Mouse (Mus musculus) neutrophil, adult 65 days (primary cell): Measurements from ENCODE around the gene Polm. TPM values are rescaled to one million over a fixed set of nuclear protein-coding genes. Genes with fewer than 3 reads are reported as not detected.

Source experiments
- total RNA-seq: library from RNA; stranded (reverse); gene quantifications from 2 replicates; pipeline ENCODE4 v1.2.4, GENCODE M21; 2023

Polm gene
- 27.7 and 31.5 TPM in 2 replicates for total RNA-seq

GRCm38 (mm10) chr11:5837251-5838246, at the start of gene Polm:
Gene Polm (minus strand): TSS chr11:5838016.

GRCm38 (mm10) chr11:5877921-5878526, 40.2 kb upstream of the Polm start, which contains the start of gene Pold2:
Gene Pold2 (minus strand): TSS chr11:5878292.

GRCm38 (mm10) chr11:5861678-5862393, 24.0 kb upstream of the Polm start, which contains the start of gene Aebp1:
Gene Aebp1 (plus strand): TSS chr11:5861947.

GRCm38 (mm10) chr11:5803551-5803981, 34.2 kb downstream of the Polm start, which contains the start of gene Pgam2:
Gene Pgam2 (minus strand): TSS chr11:5803733.

DNA sequence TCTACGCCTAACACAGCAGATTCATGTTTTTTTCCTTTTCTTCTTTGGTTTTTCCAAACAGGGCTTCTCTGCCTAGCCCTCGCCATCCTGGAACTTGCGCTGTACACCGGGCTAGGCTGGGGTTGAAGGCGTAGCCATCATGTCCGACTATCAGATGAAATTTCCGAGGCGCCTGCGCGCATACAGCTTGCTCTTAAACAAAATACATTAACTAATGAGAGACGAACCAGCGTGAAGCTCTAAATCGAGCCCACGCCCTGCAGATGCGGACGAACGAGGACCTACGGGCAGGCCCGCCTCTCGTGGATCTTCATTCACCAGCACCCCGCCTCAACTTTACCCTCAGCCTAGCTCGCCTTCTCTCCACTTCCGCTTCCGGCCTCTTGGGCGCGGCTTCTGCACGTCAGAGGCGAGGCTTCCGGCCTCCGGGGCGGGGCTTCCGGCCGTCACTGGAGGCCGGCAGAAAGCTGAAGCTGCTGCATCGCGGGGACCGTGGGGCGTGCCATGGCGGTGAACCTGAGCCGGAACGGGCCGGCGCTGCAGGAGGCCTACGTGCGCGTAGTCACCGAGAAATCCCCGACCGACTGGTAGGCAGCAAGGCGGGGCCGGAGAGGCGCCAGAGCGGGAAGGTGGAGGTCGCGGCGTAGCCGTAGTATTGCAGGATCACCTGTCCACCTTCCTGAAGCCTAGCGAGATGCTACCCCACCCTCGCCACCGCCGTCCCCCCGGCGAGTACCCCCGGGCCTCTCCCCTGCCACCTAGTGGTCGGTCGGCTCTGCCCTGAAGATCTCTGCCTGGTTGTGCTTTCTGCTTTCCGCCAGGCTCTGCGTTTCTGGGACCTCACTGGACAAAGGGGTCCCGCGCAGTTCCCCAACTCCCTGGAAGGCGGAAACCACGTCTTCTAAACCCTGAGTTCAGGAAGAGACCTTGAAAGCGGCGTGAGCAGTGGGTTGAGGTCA, 49.5 kb downstream of the Polm start, which contains the start of gene Dbnl:
TSS of gene Dbnl (plus strand) at position 433 of the 959 bp plus-strand sequence.

Other genes starting within 250 kb of the Polm start
- gene Mrps24, start 122.3 kb downstream of the Polm start, total RNA-seq = 26.0 and 28.4 TPM in 2 replicates
- 11.9 and 16.0 TPM in 2 replicates for gene Urgcp, start 75.6 kb downstream of the Polm start, total RNA-seq
- gene Dbnl, start 49.5 kb downstream of the Polm start, total RNA-seq = 162 TPM in 2 replicates
- not detected in 2 replicates for gene Pgam2, start 34.3 kb downstream of the Polm start, total RNA-seq
- not detected in 2 replicates for gene Aebp1, start 23.9 kb upstream of the Polm start, total RNA-seq
- 17.2 and 22.8 TPM in 2 replicates for gene Pold2, start 40.3 kb upstream of the Polm start, total RNA-seq
- not detected in 2 replicates for gene Myl7, start 60.8 kb upstream of the Polm start, total RNA-seq
- gene Gck, start 112.1 kb upstream of the Polm start, total RNA-seq = not detected in 2 replicates
- 83.8 and 99.8 TPM in 2 replicates for gene Ykt6, start 117.7 kb upstream of the Polm start, total RNA-seq
- gene Camk2b, start 228.3 kb upstream of the Polm start, total RNA-seq = 1.5 TPM in 2 replicates